Mouse (Mus musculus): Measurements from ENCODE around the gene Wdr72. TPM values are rescaled to one million over a fixed set of nuclear protein-coding genes. Genes with fewer than 3 reads are reported as not detected.

Gene Wdr72
- polyA plus RNA-seq, 2 experiments from 2014 or later = not detected

- no peak for ATAC-seq
Observed at GRCm38 (mm10) chr9:74248084-74248483, 137.9 kb downstream of the Wdr72 start.

GRCm38 (mm10) chr9:74249486-74249885 is 139.3 kb downstream of the Wdr72 start:
- ATAC-seq = no peak

GRCm38 (mm10) chr9:74250522-74250921 is 140.4 kb downstream of the Wdr72 start:
- ATAC-seq = no peak

- no peak for ATAC-seq
Observed at GRCm38 (mm10) chr9:74258389-74258788, 148.2 kb downstream of the Wdr72 start.

GRCm38 (mm10) chr9:74277752-74278385 is 167.7 kb downstream of the Wdr72 start:
- no peak for ATAC-seq

GRCm38 (mm10) chr9:74282072-74282471 is 171.9 kb downstream of the Wdr72 start:
- no peak for ATAC-seq

- no peak for ATAC-seq
Observed at GRCm38 (mm10) chr9:74286210-74286609, 176.1 kb downstream of the Wdr72 start.

- ATAC-seq = no peak
Observed at GRCm38 (mm10) chr9:74294479-74294878, 184.3 kb downstream of the Wdr72 start.

GRCm38 (mm10) chr9:74318771-74319170 is 208.6 kb downstream of the Wdr72 start:
- ATAC-seq = no peak

GRCm38 (mm10) chr9:74324089-74324924 is 214.2 kb downstream of the Wdr72 start:
- no peak for ATAC-seq

GRCm38 (mm10) chr9:74324925-74325295 is 214.8 kb downstream of the Wdr72 start:
- ATAC-seq = no peak

- no peak for ATAC-seq
Observed at GRCm38 (mm10) chr9:74325981-74326380, 215.8 kb downstream of the Wdr72 start.

GRCm38 (mm10) chr9:74328821-74329220 is 218.7 kb downstream of the Wdr72 start:
- ATAC-seq = no peak

- ATAC-seq = no peak
Observed at GRCm38 (mm10) chr9:74330706-74331495, 220.7 kb downstream of the Wdr72 start.

- ATAC-seq = no peak
Observed at GRCm38 (mm10) chr9:74332321-74332720, 222.2 kb downstream of the Wdr72 start.

Other genes starting within 250 kb of the Wdr72 start
- not detected for gene Unc13c, start 141.4 kb upstream of the Wdr72 start, polyA plus RNA-seq (2017; shearing (Covaris generic))

Data from CD4-positive, CD25-positive, alpha-beta regulatory T cell, adult 4 months (primary cell).